Mouse (Mus musculus): ENCODE measurements at regions not wholly inside any gene's neighbourhood (a gene's known extent, or its start where the extent isn't known, plus 50 kb on each side); places are given as distances from the start of the nearest gene placed in this dataset.

DNA sequence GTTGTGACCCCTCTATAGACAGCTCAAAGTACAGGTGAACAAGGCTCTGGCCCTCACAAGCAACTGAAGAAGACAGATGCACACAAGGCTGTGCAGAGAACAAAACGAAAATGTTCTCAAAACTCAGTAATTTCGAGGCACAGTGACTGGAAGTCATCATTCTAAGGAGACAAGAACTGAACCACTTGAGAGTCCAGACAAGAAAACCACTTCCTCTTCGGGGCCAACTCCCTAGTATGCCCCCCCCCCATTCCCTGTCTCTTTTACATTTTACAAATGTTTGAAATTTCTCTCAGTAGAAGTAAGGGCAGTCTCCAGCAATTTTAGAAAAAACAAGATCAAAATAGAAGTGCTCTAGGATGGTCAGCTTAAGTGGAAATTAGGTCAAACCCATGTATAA is 184.0 kb downstream of the Sptssa start:
- TF ChIP-seq CTCF (IDR thresholded peaks at IDR 0.05) (no peak), POLR2A (IDR thresholded peaks at IDR 0.05; ENCODE audit: insufficient read depth, low read depth, low read length) (no peak)
